Mouse (Mus musculus) ovary, postnatal 36 days (tissue): Measurements from ENCODE around the gene Dazap2.
"Not testable (repeated sequence)": the region's sequence is repeated elsewhere in the genome, so short reads cannot be mapped to it uniquely, and the experiment has no call there.

Experiments used
- DNase-seq: peaks from one replicate; pipeline ENCODE4 v3.0.0; 2022; ENCODE audit warnings: low spot score, mixed read lengths

Dazap2 gene

GRCm38 (mm10) chr15:100611951-100612350 is 3.2 kb upstream of the Dazap2 start:
- DNase-seq: no peak

- DNase-seq: no peak
These were observed 2.7 kb upstream of the Dazap2 start for GRCm38 (mm10) chr15:100612432-100612831.

- peak; percentile 77 for DNase-seq
These were observed 1.6 kb upstream of the Dazap2 start for GRCm38 (mm10) chr15:100613584-100613983.

- DNase-seq: no peak
These were observed 742 bp upstream of the Dazap2 start for GRCm38 (mm10) chr15:100614218-100614995.

- peak; percentile 89 for DNase-seq
These were observed 674 bp downstream of the Dazap2 start for GRCm38 (mm10) chr15:100615825-100616220.

- no peak for DNase-seq
These were observed 1.1 kb downstream of the Dazap2 start for GRCm38 (mm10) chr15:100616221-100616620.

GRCm38 (mm10) chr15:100619200-100619599 is 4.1 kb downstream of the Dazap2 start:
- DNase-seq: no peak

- not testable (repeated sequence) for DNase-seq
These were observed 6.5 kb downstream of the Dazap2 start for GRCm38 (mm10) chr15:100621671-100622070.

- DNase-seq: no peak
These were observed 7.0 kb downstream of the Dazap2 start for GRCm38 (mm10) chr15:100622164-100622563.

GRCm38 (mm10) chr15:100623754-100624153 is 8.6 kb downstream of the Dazap2 start:
- no peak for DNase-seq

- no peak for DNase-seq
These were observed 9.3 kb downstream of the Dazap2 start for GRCm38 (mm10) chr15:100624435-100624834.

GRCm38 (mm10) chr15:100627287-100627686 is 12.1 kb downstream of the Dazap2 start:
- DNase-seq: no peak

- DNase-seq: no peak
These were observed 12.7 kb downstream of the Dazap2 start for GRCm38 (mm10) chr15:100627774-100628370.

- DNase-seq: no peak
These were observed 13.6 kb downstream of the Dazap2 start for GRCm38 (mm10) chr15:100628797-100629196.

GRCm38 (mm10) chr15:100630126-100630525 is 15.0 kb downstream of the Dazap2 start:
- no peak for DNase-seq

GRCm38 (mm10) chr15:100631454-100632170 is 16.5 kb downstream of the Dazap2 start:
- no peak for DNase-seq

GRCm38 (mm10) chr15:100632323-100632722 is 17.2 kb downstream of the Dazap2 start:
- no peak for DNase-seq

- no peak for DNase-seq
These were observed 18.2 kb downstream of the Dazap2 start for GRCm38 (mm10) chr15:100633341-100633740.

GRCm38 (mm10) chr15:100635239-100635638 is 20.1 kb downstream of the Dazap2 start:
- no peak for DNase-seq

- DNase-seq: no peak
These were observed 20.9 kb downstream of the Dazap2 start for GRCm38 (mm10) chr15:100635851-100636645.

- peak; percentile 48 for DNase-seq
These were observed 21.8 kb downstream of the Dazap2 start, which contains the start of gene Smagp for GRCm38 (mm10) chr15:100636700-100637501. Smagp (minus strand) TSS chr15:100636940.
